Mouse (Mus musculus): Measurements from ENCODE around the gene Pcdh7. TPM values are rescaled to one million over a fixed set of nuclear protein-coding genes. Genes with fewer than 3 reads are reported as not detected.

Gene Pcdh7
- polyA plus RNA-seq, 1 experiment from 2014 or later: 11.3 TPM

- 44% methylated on average over 3 of the region's 3 CpGs for WGBS
- Histone ChIP-seq H3K27ac (replicated peaks) (no peak overlapping the region), H3K9ac (no peak overlapping the region), H3K4me2 (replicated peaks) (no peak overlapping the region), H3K36me3 (no peaks in the 10 kb centered on the region), H3K27me3 (no peaks in the 10 kb centered on the region), H3K9me3 (replicated peaks) (no peaks in the 10 kb centered on the region), H3K4me1 (no peaks in the 10 kb centered on the region), H3K4me3 (replicated peaks) (no peak overlapping the region)
- no peak for ATAC-seq (ENCODE audit: insufficient number of reproducible peaks, low FRiP score, low TSS enrichment, low read depth)
Observed at GRCm38 (mm10) chr5:57940457-57940856, 222.7 kb downstream of the Pcdh7 start.

GRCm38 (mm10) chr5:57943176-57943575, 225.4 kb downstream of the Pcdh7 start:
- 52% methylated on average over 2 of the region's 2 CpGs for WGBS
- H3K9me3 ChIP-seq (replicated peaks): no peaks in the 10 kb centered on the region
- H3K4me2 ChIP-seq (replicated peaks): no peak overlapping the region
- no peaks in the 10 kb centered on the region for H3K27me3 ChIP-seq
- no peak overlapping the region for H3K4me3 ChIP-seq (replicated peaks)
- H3K27ac ChIP-seq (replicated peaks): no peak overlapping the region
- no peaks in the 10 kb centered on the region for H3K4me1 ChIP-seq
- H3K9ac ChIP-seq: no peak overlapping the region
- no peak for ATAC-seq (ENCODE audit: insufficient number of reproducible peaks, low FRiP score, low TSS enrichment, low read depth)
- no peaks in the 10 kb centered on the region for H3K36me3 ChIP-seq

DNA sequence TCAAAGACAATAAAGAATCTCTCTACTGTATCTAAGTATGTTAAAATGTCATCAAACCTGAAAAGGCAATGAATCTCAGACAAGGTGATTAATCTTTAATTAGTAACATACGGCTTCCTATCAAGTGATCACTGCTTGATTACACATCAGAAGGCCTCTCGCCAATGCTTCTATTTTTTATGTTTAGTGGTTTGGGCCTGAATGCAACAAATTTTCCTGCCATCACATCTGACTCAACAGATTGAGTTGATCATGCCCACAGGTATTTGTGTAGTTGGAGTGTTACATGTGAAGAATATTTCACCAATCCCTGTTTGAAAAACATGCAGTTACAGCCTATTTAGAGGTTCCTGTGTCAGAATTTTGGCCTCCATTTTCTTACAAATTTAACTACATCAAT, 225.8 kb downstream of the Pcdh7 start:
- H3K27me3 ChIP-seq: no peaks in the 10 kb centered on the region
- no peaks in the 10 kb centered on the region for H3K4me1 ChIP-seq
- no peak for ATAC-seq (ENCODE audit: insufficient number of reproducible peaks, low FRiP score, low TSS enrichment, low read depth)
- no peak overlapping the region for H3K9ac ChIP-seq
- H3K9me3 ChIP-seq (replicated peaks): no peaks in the 10 kb centered on the region
- H3K4me3 ChIP-seq (replicated peaks): no peak overlapping the region
- H3K36me3 ChIP-seq: no peaks in the 10 kb centered on the region
- H3K4me2 ChIP-seq (replicated peaks): no peak overlapping the region
- no peak overlapping the region for H3K27ac ChIP-seq (replicated peaks)
- WGBS: 66% methylated on average over 2 of the region's 2 CpGs

- no peaks in the 10 kb centered on the region for H3K36me3 ChIP-seq
- H3K27me3 ChIP-seq: no peaks in the 10 kb centered on the region
- H3K9me3 ChIP-seq (replicated peaks): no peaks in the 10 kb centered on the region
- H3K27ac ChIP-seq (replicated peaks): no peak overlapping the region
- WGBS: 40% methylated on average over 3 of the region's 3 CpGs
- ATAC-seq (ENCODE audit: insufficient number of reproducible peaks, low FRiP score, low TSS enrichment, low read depth): no peak
- H3K4me1 ChIP-seq: no peaks in the 10 kb centered on the region
- no peak overlapping the region for H3K4me2 ChIP-seq (replicated peaks)
- no peak overlapping the region for H3K9ac ChIP-seq
- H3K4me3 ChIP-seq (replicated peaks): no peak overlapping the region
Observed at GRCm38 (mm10) chr5:57945419-57945818, 227.7 kb downstream of the Pcdh7 start.

GRCm38 (mm10) chr5:57959317-57959716, 241.6 kb downstream of the Pcdh7 start:
- H3K4me3 ChIP-seq (replicated peaks): no peak overlapping the region
- no peak overlapping the region for H3K9ac ChIP-seq
- no peak for ATAC-seq (ENCODE audit: insufficient number of reproducible peaks, low FRiP score, low TSS enrichment, low read depth)
- no peaks in the 10 kb centered on the region for H3K4me1 ChIP-seq
- no peaks in the 10 kb centered on the region for H3K27me3 ChIP-seq
- H3K27ac ChIP-seq (replicated peaks): no peak overlapping the region
- WGBS: 25% methylated on average over 1 of the region's 1 CpGs
- H3K4me2 ChIP-seq (replicated peaks): no peak overlapping the region
- H3K9me3 ChIP-seq (replicated peaks): no peaks in the 10 kb centered on the region
- H3K36me3 ChIP-seq: no peaks in the 10 kb centered on the region

- Histone ChIP-seq H3K4me2 (replicated peaks) (no peak overlapping the region), H3K36me3 (no peaks in the 10 kb centered on the region), H3K27ac (replicated peaks) (no peak overlapping the region), H3K27me3 (no peaks in the 10 kb centered on the region), H3K9me3 (replicated peaks) (no peaks in the 10 kb centered on the region), H3K9ac (no peak overlapping the region), H3K4me1 (no peaks in the 10 kb centered on the region), H3K4me3 (replicated peaks) (no peak overlapping the region)
- ATAC-seq (ENCODE audit: insufficient number of reproducible peaks, low FRiP score, low TSS enrichment, low read depth): no peak
- WGBS: 64% methylated on average over 4 of the region's 4 CpGs
Observed at GRCm38 (mm10) chr5:57963792-57964191, 246.0 kb downstream of the Pcdh7 start.

GRCm38 (mm10) chr5:57964201-57964600, 246.4 kb downstream of the Pcdh7 start:
- no peaks in the 10 kb centered on the region for H3K4me1 ChIP-seq
- no peak for ATAC-seq (ENCODE audit: insufficient number of reproducible peaks, low FRiP score, low TSS enrichment, low read depth)
- no peaks in the 10 kb centered on the region for H3K9me3 ChIP-seq (replicated peaks)
- no peak overlapping the region for H3K4me3 ChIP-seq (replicated peaks)
- no peak overlapping the region for H3K9ac ChIP-seq
- no peak overlapping the region for H3K4me2 ChIP-seq (replicated peaks)
- H3K27ac ChIP-seq (replicated peaks): no peak overlapping the region
- H3K27me3 ChIP-seq: no peaks in the 10 kb centered on the region
- no peaks in the 10 kb centered on the region for H3K36me3 ChIP-seq
- WGBS: 75% methylated on average over 4 of the region's 4 CpGs

DNA sequence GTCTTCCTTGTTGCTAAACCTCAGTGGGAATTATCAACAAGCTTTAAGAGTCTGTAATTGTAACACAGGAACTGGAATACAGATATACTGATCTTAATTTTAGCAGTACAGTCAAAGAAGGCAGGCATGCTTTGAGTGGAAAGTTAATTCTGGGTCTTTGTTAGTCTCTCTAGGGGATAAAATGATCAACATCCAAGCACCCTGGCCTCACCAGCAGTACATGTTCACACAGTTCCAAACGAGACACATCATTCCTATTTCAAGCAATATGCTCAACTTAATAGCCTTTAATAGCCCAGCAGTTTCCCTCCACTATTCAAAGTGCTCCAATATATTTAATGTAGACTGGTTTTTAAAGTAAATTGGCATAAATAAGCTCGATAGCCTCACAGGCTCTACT, 275.8 kb downstream of the Pcdh7 start:
- Histone ChIP-seq H3K4me3 (replicated peaks) (no peak overlapping the region), H3K27ac (replicated peaks) (no peak overlapping the region), H3K9me3 (replicated peaks) (no peaks in the 10 kb centered on the region), H3K27me3 (no peaks in the 10 kb centered on the region), H3K36me3 (no peaks in the 10 kb centered on the region), H3K4me1 (no peaks in the 10 kb centered on the region), H3K4me2 (replicated peaks) (no peak overlapping the region), H3K9ac (no peak overlapping the region)
- no peak for ATAC-seq (ENCODE audit: insufficient number of reproducible peaks, low FRiP score, low TSS enrichment, low read depth)
- WGBS: 73% methylated on average over 2 of the region's 2 CpGs

GRCm38 (mm10) chr5:58021331-58021730, 303.6 kb downstream of the Pcdh7 start:
- H3K27me3 ChIP-seq: no peaks in the 10 kb centered on the region
- no peak overlapping the region for H3K27ac ChIP-seq (replicated peaks)
- H3K4me3 ChIP-seq (replicated peaks): no peak overlapping the region
- no peak overlapping the region for H3K4me2 ChIP-seq (replicated peaks)
- no peak overlapping the region for H3K9ac ChIP-seq
- H3K9me3 ChIP-seq (replicated peaks): no peaks in the 10 kb centered on the region
- no peaks in the 10 kb centered on the region for H3K36me3 ChIP-seq
- no peak for ATAC-seq (ENCODE audit: insufficient number of reproducible peaks, low FRiP score, low TSS enrichment, low read depth)
- WGBS: 62% methylated on average over 2 of the region's 2 CpGs
- no peaks in the 10 kb centered on the region for H3K4me1 ChIP-seq

- Histone ChIP-seq H3K4me3 (replicated peaks) (no peak overlapping the region), H3K27me3 (no peaks in the 10 kb centered on the region), H3K4me2 (replicated peaks) (no peak overlapping the region), H3K27ac (replicated peaks) (no peak overlapping the region), H3K36me3 (no peaks in the 10 kb centered on the region), H3K9ac (no peak overlapping the region), H3K9me3 (replicated peaks) (no peaks in the 10 kb centered on the region), H3K4me1 (no peaks in the 10 kb centered on the region)
- WGBS: 54% methylated on average over 7 of the region's 7 CpGs
- ATAC-seq (ENCODE audit: insufficient number of reproducible peaks, low FRiP score, low TSS enrichment, low read depth): no peak
Observed at GRCm38 (mm10) chr5:58025123-58025522, 307.4 kb downstream of the Pcdh7 start.

DNA sequence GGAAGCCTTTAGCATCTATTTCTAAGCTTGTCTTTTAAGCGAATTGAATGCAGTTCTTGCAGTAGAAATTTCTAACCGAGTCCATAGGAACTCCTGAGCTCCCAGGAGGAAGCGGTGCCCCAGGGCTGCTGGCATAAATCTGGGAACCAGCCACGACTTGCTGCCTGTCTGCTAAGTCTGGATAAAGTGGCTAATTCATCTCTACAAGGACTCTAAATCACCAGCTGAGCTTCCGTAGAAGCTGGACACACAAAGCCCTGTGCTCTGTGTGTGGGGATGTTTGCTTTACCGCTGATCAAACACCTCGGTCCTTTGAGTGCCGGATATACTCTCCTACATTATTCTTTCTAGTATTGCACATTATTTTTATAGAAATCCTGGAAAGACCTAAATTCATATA, 308.0 kb downstream of the Pcdh7 start:
- Histone ChIP-seq H3K27ac (replicated peaks) (no peak overlapping the region), H3K4me3 (replicated peaks) (no peak overlapping the region), H3K9ac (no peak overlapping the region), H3K27me3 (no peaks in the 10 kb centered on the region), H3K36me3 (no peaks in the 10 kb centered on the region), H3K4me1 (no peaks in the 10 kb centered on the region), H3K4me2 (replicated peaks) (no peak overlapping the region), H3K9me3 (replicated peaks) (no peaks in the 10 kb centered on the region)
- no peak for ATAC-seq (ENCODE audit: insufficient number of reproducible peaks, low FRiP score, low TSS enrichment, low read depth)
- WGBS: 42% methylated on average over 8 of the region's 8 CpGs

GRCm38 (mm10) chr5:58039875-58040274, 322.1 kb downstream of the Pcdh7 start:
- Histone ChIP-seq H3K9me3 (replicated peaks) (no peaks in the 10 kb centered on the region), H3K27ac (replicated peaks) (no peak overlapping the region), H3K4me1 (no peaks in the 10 kb centered on the region), H3K36me3 (no peaks in the 10 kb centered on the region), H3K4me3 (replicated peaks) (no peak overlapping the region), H3K4me2 (replicated peaks) (no peak overlapping the region), H3K27me3 (no peaks in the 10 kb centered on the region), H3K9ac (no peak overlapping the region)
- WGBS: 27% methylated on average over 3 of the region's 3 CpGs
- no peak; the same call in 1 of the 2 replicates for ATAC-seq (ENCODE audit: insufficient number of reproducible peaks, low FRiP score, low TSS enrichment, low read depth)

All from embryonic facial prominence, embryonic 15.5 days (tissue).